Mouse (Mus musculus) ES-Bruce4 (cell line): ENCODE data around the gene Olfr672. TPM values are rescaled to one million over a fixed set of nuclear protein-coding genes. Genes with fewer than 3 reads are reported as not detected.
"Not testable (repeated sequence)": the region's sequence is repeated elsewhere in the genome, so short reads cannot be mapped to it uniquely, and the experiment has no call there.

Source experiments
- H3K27ac ChIP-seq: 2 replicates; pipeline ENCODE4 v1.5.1; 2012; ENCODE audit warnings: low read length, inconsistent platforms; ENCODE audit not compliant: insufficient read depth
- H3K27me3 ChIP-seq: 2 replicates; pipeline ENCODE4 v1.6.1; 2012; ENCODE audit warnings: mild to moderate bottlenecking, low read length, inconsistent platforms; ENCODE audit not compliant: control insufficient read depth, poor library complexity, insufficient read depth, severe bottlenecking
- H3K36me3 ChIP-seq: 2 replicates; pipeline ENCODE4 v1.6.1; 2012; ENCODE audit warnings: inconsistent platforms, mild to moderate bottlenecking, low read length, moderate library complexity; ENCODE audit not compliant: control insufficient read depth, poor library complexity, insufficient read depth, severe bottlenecking
- H3K4me1 ChIP-seq: one replicate; pipeline ENCODE4 v1.8.1; 2011; ENCODE audit warnings: low read length; ENCODE audit not compliant: control insufficient read depth, insufficient read depth
- H3K4me3 ChIP-seq: 2 replicates; pipeline ENCODE4 v1.5.1; 2011; ENCODE audit warnings: low read depth, mild to moderate bottlenecking, low read length
- H3K9ac ChIP-seq: 2 replicates; pipeline ENCODE4 v1.6.1; 2012; ENCODE audit warnings: low read depth, mild to moderate bottlenecking, inconsistent platforms; ENCODE audit not compliant: poor library complexity, severe bottlenecking
- H3K9me3 ChIP-seq: replicated peaks from 2 replicates; pipeline ENCODE4 v1.6.1; 2012; ENCODE audit warnings: mild to moderate bottlenecking, low read length, inconsistent platforms; ENCODE audit not compliant: control insufficient read depth, poor library complexity, insufficient read depth, severe bottlenecking
- CTCF ChIP-seq: IDR thresholded peaks from one replicate; pipeline ENCODE4 v1.8.1; 2011; ENCODE audit warnings: low read depth, low read length
- EP300 ChIP-seq: IDR thresholded peaks from 2 replicates; pipeline ENCODE4 v1.6.1; 2011; ENCODE audit warnings: low read depth, low read length; ENCODE audit not compliant: insufficient read depth
- POLR2A ChIP-seq: IDR thresholded peaks from one replicate; pipeline ENCODE4 v1.8.1; 2011; ENCODE audit warnings: low read length; ENCODE audit not compliant: insufficient read depth
- polyA plus RNA-seq: library from polyadenylated mRNA; stranded (reverse); fragments of >200 nt; gene quantifications from 2 replicates; pipeline ENCODE4 v1.2.4, GENCODE M21; 2011; ENCODE audit warnings: low read depth; ENCODE audit not compliant: missing spikeins, insufficient read depth, insufficient read length

Gene Olfr672
- polyA plus RNA-seq: not detected in 2 replicates

DNA sequence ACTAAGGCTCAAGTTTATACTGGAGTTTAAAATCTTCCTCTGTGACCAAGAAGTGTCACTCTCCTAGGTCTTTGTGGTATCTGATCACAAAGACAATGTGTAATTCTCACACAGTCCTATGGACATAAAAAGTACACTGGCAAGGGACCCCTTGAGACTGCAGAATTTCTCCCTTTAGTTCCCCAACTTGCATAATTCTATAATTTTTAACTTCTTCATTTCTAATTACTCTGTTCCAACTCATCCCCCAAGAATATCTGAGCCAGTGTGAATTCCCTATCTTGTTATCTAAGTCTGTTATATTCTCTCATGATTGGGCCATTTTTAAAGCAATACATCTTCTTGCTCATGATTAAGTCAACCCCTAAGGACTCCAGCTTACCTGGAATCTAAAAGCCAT is at the start of gene Olfr672:
Gene Olfr672 (minus strand): TSS at position 101 of the 400 bp plus-strand sequence.
- Histone ChIP-seq H3K27me3 (no peaks in the 10 kb centered on the region), H3K9ac (no peak within 1 kb of the TSS), H3K4me1 (no peaks in the 10 kb centered on the region), H3K27ac (no peak within 1 kb of the TSS), H3K36me3 (no peaks in the 10 kb centered on the region), H3K9me3 (no peaks in the 10 kb centered on the region), H3K4me3 (no peak within 1 kb of the TSS)
- no peak for TF ChIP-seq EP300
- no peak for TF ChIP-seq POLR2A
- TF ChIP-seq CTCF: no peak

GRCm38 (mm10) chr7:105033836-105034235 is 32.0 kb upstream of the Olfr672 start:
- not testable (repeated sequence) for H3K27ac ChIP-seq, H3K9me3 ChIP-seq, H3K27me3 ChIP-seq, H3K36me3 ChIP-seq, H3K4me1 ChIP-seq, H3K4me3 ChIP-seq, H3K9ac ChIP-seq

DNA sequence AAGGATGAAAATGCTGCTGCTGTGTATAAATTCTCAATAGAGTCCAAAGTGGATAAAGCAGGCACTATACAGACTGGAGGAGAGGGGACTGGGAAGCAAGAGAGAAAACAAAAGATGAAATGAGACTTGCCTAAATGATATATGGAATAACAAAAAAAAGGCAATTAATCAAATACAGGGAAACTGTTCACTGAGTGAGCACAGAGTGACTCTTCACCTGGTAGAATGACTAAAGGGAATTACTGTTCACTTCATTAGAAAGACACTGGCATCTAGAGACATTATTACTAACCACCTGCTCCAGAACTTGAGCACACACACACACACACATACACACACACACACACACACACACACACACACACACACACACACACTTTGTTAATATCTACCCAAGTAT is 30.6 kb upstream of the Olfr672 start, which contains the start of gene Olfr676:
Gene Olfr676 (plus strand): TSS at position 301 of the 400 bp plus-strand sequence.
- TF ChIP-seq EP300: no peak
- no peak for TF ChIP-seq CTCF
- TF ChIP-seq POLR2A: no peak
- H3K27ac ChIP-seq: no peak within 1 kb of the TSS
- no peaks in the 10 kb centered on the region for H3K27me3 ChIP-seq
- H3K4me3 ChIP-seq: no peak within 1 kb of the TSS
- H3K9ac ChIP-seq: no peak within 1 kb of the TSS
- no peaks in the 10 kb centered on the region for H3K4me1 ChIP-seq
- H3K9me3 ChIP-seq: no peaks in the 10 kb centered on the region
- H3K36me3 ChIP-seq: no peaks in the 10 kb centered on the region

- Histone ChIP-seq H3K4me3 (no peak within 1 kb of the TSS), H3K27me3 (no peaks in the 10 kb centered on the region), H3K9ac (no peak within 1 kb of the TSS), H3K27ac (no peak within 1 kb of the TSS), H3K36me3 (no peaks in the 10 kb centered on the region), H3K9me3 (no peaks in the 10 kb centered on the region), H3K4me1 (no peaks in the 10 kb centered on the region)
- TF ChIP-seq CTCF (no peak), EP300 (no peak), POLR2A (no peak)
These were observed 26.5 kb upstream of the Olfr672 start, which contains the start of gene Olfr675 for GRCm38 (mm10) chr7:105028360-105028759. Gene Olfr675, minus strand, starts transcription at chr7:105028460.

- Histone ChIP-seq H3K27me3 (no peaks in the 10 kb centered on the region), H3K27ac (no peak overlapping the region), H3K9me3 (no peaks in the 10 kb centered on the region), H3K4me3 (no peak overlapping the region), H3K36me3 (no peaks in the 10 kb centered on the region), H3K4me1 (no peaks in the 10 kb centered on the region), H3K9ac (no peak overlapping the region)
- TF ChIP-seq POLR2A: no peak
These were observed 20.7 kb upstream of the Olfr672 start for GRCm38 (mm10) chr7:105022530-105022929.

DNA sequence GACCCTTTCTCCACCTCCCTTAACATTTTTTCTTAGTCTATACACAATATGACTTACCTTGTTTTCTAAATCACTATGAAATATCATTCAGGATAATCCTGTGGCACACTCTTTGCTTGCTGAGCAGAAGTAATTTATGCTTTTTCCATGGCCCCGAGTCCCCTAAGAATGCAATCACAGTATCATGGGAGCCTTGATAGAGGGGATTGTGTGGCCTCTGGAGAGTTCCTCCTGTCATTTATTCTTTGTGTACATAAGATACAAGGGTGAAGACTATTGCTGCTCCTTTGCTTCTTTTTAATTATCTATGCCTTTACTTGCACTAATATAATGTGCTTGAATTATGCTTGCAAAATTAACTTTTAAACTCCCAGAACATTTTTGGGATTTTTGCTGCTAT is 22.8 kb downstream of the Olfr672 start, which contains the start of gene Olfr671:
Gene Olfr671 (minus strand): TSS at position 101 of the 400 bp plus-strand sequence.
- no peaks in the 10 kb centered on the region for H3K4me1 ChIP-seq
- no peaks in the 10 kb centered on the region for H3K36me3 ChIP-seq
- H3K27ac ChIP-seq: no peak within 1 kb of the TSS
- no peaks in the 10 kb centered on the region for H3K27me3 ChIP-seq
- H3K4me3 ChIP-seq: no peak within 1 kb of the TSS
- no peaks in the 10 kb centered on the region for H3K9me3 ChIP-seq
- TF ChIP-seq EP300 (no peak), CTCF (no peak), POLR2A (no peak)
- no peak within 1 kb of the TSS for H3K9ac ChIP-seq

DNA sequence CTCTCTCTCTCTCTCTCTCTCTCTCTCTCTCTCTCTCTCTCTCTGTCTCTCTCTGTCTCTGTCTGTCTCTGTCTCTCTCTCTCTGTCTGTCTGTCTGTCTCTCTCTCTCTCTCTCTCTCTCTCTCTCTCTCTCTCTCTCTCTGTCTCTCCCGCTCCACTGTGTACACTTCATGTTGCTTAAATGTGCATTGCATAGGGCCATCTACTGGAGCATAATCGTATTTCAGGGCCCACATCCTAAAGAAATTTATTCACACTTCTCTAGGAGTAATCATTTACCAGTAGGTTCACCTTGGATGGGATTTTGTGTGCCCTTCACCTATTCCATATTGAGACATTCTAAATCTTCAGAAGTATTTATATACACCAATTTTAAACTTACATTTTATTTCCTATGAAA is 29.3 kb downstream of the Olfr672 start:
- not testable (repeated sequence) for H3K9ac ChIP-seq, H3K27ac ChIP-seq, H3K36me3 ChIP-seq, H3K4me3 ChIP-seq, H3K4me1 ChIP-seq, H3K9me3 ChIP-seq, H3K27me3 ChIP-seq
